In genomic region chr14:55470806-55471205, GRCm38 (mm10) we compare ENCODE assay signal across 10 mouse cellular contexts. TPM values are rescaled to one million over a fixed set of nuclear protein-coding genes. Genes with fewer than 3 reads are reported as not detected.
DNase-seq lines count a peak whose midpoint lies in the region; ATAC-seq and TF ChIP-seq lines count a peak whose summit lies in the region.
"Had no signal": no experiment of that assay in that cellular context is flagged by ENCODE, and none has a peak within 500 bp of the region (broad histone marks: within the 10 kb centered on the region; RNA-seq: fewer than 3 reads in every experiment).

No protein-coding gene starts in this region.

- peak overlapping the region; percentile 26; the same call in 1 of the 2 replicates for H3K9ac ChIP-seq in lung, embryonic 14.5 days
- H3K9ac ChIP-seq in heart, embryonic 15.5 days: no peak overlapping the region

- peak overlapping the region; percentile 43 for H3K4me2 ChIP-seq in lung, embryonic 14.5 days
- H3K4me2 ChIP-seq in heart, embryonic 15.5 days: peak overlapping the region; percentile 28; the same call in 1 of the 2 replicates

- H3K4me3 ChIP-seq in lung, embryonic 14.5 days (ENCODE audit: low read depth, low read length): no peak overlapping the region
- H3K4me3 ChIP-seq in lung, adult 2 months (replicated peaks; ENCODE audit: extremely low read depth, low read depth, low read length): no peak overlapping the region
- H3K4me3 ChIP-seq in heart, embryonic 15.5 days: no peak overlapping the region
- H3K4me3 ChIP-seq: myocyte had no signal

- no peaks in the 10 kb centered on the region; the same call in 1 of the 2 replicates for H3K27me3 ChIP-seq in lung, embryonic 14.5 days (ENCODE audit: insufficient read depth, low read length)
- H3K27me3 ChIP-seq in heart, embryonic 15.5 days: no peaks in the 10 kb centered on the region

- H3K4me1 ChIP-seq in lung, embryonic 14.5 days (ENCODE audit: insufficient read depth): no peaks in the 10 kb centered on the region
- H3K4me1 ChIP-seq in lung, adult 2 months (ENCODE audit: control insufficient read depth, insufficient read depth, low read length): no peaks in the 10 kb centered on the region
- peaks cover 10% of the 10 kb centered on the region; the same call in 1 of the 2 replicates for H3K4me1 ChIP-seq in heart, embryonic 15.5 days (replicated peaks)

- no peak for TF ChIP-seq POLR2A in lung, adult 2 months (IDR thresholded peaks at IDR 0.05; ENCODE audit: borderline replicate concordance, extremely low read depth, low read depth, low read length)

- WGBS in lung, embryonic 14.5 days: 0% methylated on average over 10 of the region's 10 CpGs
- WGBS in lung, adult 2 months: 3% methylated on average over 10 of the region's 10 CpGs
- 7% methylated on average over 10 of the region's 10 CpGs for WGBS in heart, embryonic 15.5 days

- no peak overlapping the region for H3K27ac ChIP-seq in lung, embryonic 14.5 days (ENCODE audit: low read depth)
- H3K27ac ChIP-seq in heart, embryonic 15.5 days: no peak overlapping the region

- ATAC-seq in lung, embryonic 14.5 days (ENCODE audit: insufficient read depth): peak; percentile 58; the same call in 1 of the 2 replicates
- ATAC-seq in heart, embryonic 15.5 days (replicated peaks; ENCODE audit: insufficient number of reproducible peaks, insufficient read depth, low FRiP score, low read depth): no peak
- 0 out of 2 replicates have a peak, but pooled peaks have one; percentile 20 for ATAC-seq in megakaryocyte-erythroid progenitor cell, adult 5-6 weeks (replicated peaks; ENCODE audit: low FRiP score, low TSS enrichment, poor library complexity, severe bottlenecking)

- no peaks in the 10 kb centered on the region for H3K9me3 ChIP-seq in lung, embryonic 14.5 days (ENCODE audit: low read depth, low read length)
- no peaks in the 10 kb centered on the region for H3K9me3 ChIP-seq in heart, embryonic 15.5 days (replicated peaks)

- TF ChIP-seq CTCF in lung, embryonic 14.5 days (IDR thresholded peaks at IDR 0.05; ENCODE audit: low read depth): no peak
- no peak for TF ChIP-seq CTCF in lung, adult 2 months (IDR thresholded peaks at IDR 0.05; ENCODE audit: insufficient read depth, low read length)

- H3K36me3 ChIP-seq in lung, embryonic 14.5 days (ENCODE audit: insufficient read depth): no peaks in the 10 kb centered on the region
- H3K36me3 ChIP-seq in heart, embryonic 15.5 days: no peaks in the 10 kb centered on the region

- DNase-seq in adrenal gland, postnatal 14 days: peak; percentile 48
- DNase-seq in adrenal gland, postnatal 4 days (ENCODE audit: low spot score in 2 of 2): no peak
- peak; percentile 44 for DNase-seq in lung, embryonic 14.5 days
- no peak for DNase-seq in lung, adult 2 months
- DNase-seq in cerebellum, postnatal 25 days: no peak
- DNase-seq in right cerebral cortex, postnatal 25 days: no peak

RNA-seq across cellular contexts. Expression of gene Dhrs4, which starts 7.8 kb away (rescaled TPM):
- total RNA-seq in adrenal gland, postnatal 14 days (2021): 130 and 149 TPM in 2 replicates
- total RNA-seq in adrenal gland, postnatal 4 days (2021): 10 to 100 TPM; 82.9 to 85.8 TPM
- 66.6 and 68.6 TPM in 2 replicates for polyA plus RNA-seq in lung, embryonic 14.5 days (2014; fragmentation: Nextera tagmentation; extraction: Ambion mirVana)
- 25.0 and 28.1 TPM in 2 replicates for polyA plus RNA-seq in lung, adult 2 months (2012; rRNA removed)
- polyA plus RNA-seq in heart, embryonic 15.5 days (2015; fragmentation: Nextera tagmentation; extraction: Ambion mirVana): 60.7 and 69.5 TPM in 2 replicates
- total RNA-seq in megakaryocyte-erythroid progenitor cell, adult 5-6 weeks (2014; fragmentation: Nextera tagmentation): 103 and 133 TPM in 2 replicates
- total RNA-seq in megakaryocyte-erythroid progenitor cell, adult 5-6 weeks (2017): 128 and 189 TPM in 2 replicates

RNA-seq across cellular contexts. Expression of gene Carmil3, which starts 19.6 kb away (rescaled TPM):
- 6.9 TPM in 2 replicates for total RNA-seq in adrenal gland, postnatal 14 days (2021)
- total RNA-seq in adrenal gland, postnatal 4 days (2021): 10 to 100 TPM; 19.6 to 25.4 TPM
- polyA plus RNA-seq in lung, embryonic 14.5 days (2014; fragmentation: Nextera tagmentation; extraction: Ambion mirVana): 2.8 and 3.1 TPM in 2 replicates
- 1.8 and 3.0 TPM in 2 replicates for polyA plus RNA-seq in lung, adult 2 months (2012; rRNA removed)
- polyA plus RNA-seq in heart, embryonic 15.5 days (2015; fragmentation: Nextera tagmentation; extraction: Ambion mirVana): 1.1 and 1.8 TPM in 2 replicates
- total RNA-seq in megakaryocyte-erythroid progenitor cell, adult 5-6 weeks (2014; fragmentation: Nextera tagmentation): 0.77 and 1.3 TPM in 2 replicates
- 0.42 and 0.70 TPM in 2 replicates for total RNA-seq in megakaryocyte-erythroid progenitor cell, adult 5-6 weeks (2017)

RNA-seq across cellular contexts. Expression of gene Cpne6, which starts 39.4 kb away (rescaled TPM):
- 0.45 TPM in 1 of 2 replicates, not detected in the other for total RNA-seq in adrenal gland, postnatal 14 days (2021)
- total RNA-seq in adrenal gland, postnatal 4 days (2021): 1 to 10 TPM in 1 of 2 experiments, under 1 TPM in 1; 0.53 to 1.1 TPM
- polyA plus RNA-seq in lung, embryonic 14.5 days (2014; fragmentation: Nextera tagmentation; extraction: Ambion mirVana): 0.15 and 0.25 TPM in 2 replicates
- 0.05 and 0.07 TPM in 2 replicates for polyA plus RNA-seq in lung, adult 2 months (2012; rRNA removed)
- 0.30 and 0.34 TPM in 2 replicates for polyA plus RNA-seq in heart, embryonic 15.5 days (2015; fragmentation: Nextera tagmentation; extraction: Ambion mirVana)
- total RNA-seq in megakaryocyte-erythroid progenitor cell, adult 5-6 weeks (2014; fragmentation: Nextera tagmentation): not detected in 2 replicates
- not detected in 2 replicates for total RNA-seq in megakaryocyte-erythroid progenitor cell, adult 5-6 weeks (2017)
- polyA plus RNA-seq: myocyte had no signal

RNA-seq across cellular contexts. Expression of gene Nrl, which starts 54.0 kb away (rescaled TPM):
- not detected in 2 replicates for total RNA-seq in adrenal gland, postnatal 14 days (2021)
- total RNA-seq in adrenal gland, postnatal 4 days (2021): not detected
- not detected in 2 replicates for polyA plus RNA-seq in lung, embryonic 14.5 days (2014; fragmentation: Nextera tagmentation; extraction: Ambion mirVana)
- not detected in 2 replicates for polyA plus RNA-seq in lung, adult 2 months (2012; rRNA removed)
- not detected in 2 replicates for polyA plus RNA-seq in heart, embryonic 15.5 days (2015; fragmentation: Nextera tagmentation; extraction: Ambion mirVana)
- not detected in 2 replicates for total RNA-seq in megakaryocyte-erythroid progenitor cell, adult 5-6 weeks (2014; fragmentation: Nextera tagmentation)
- not detected in 2 replicates for total RNA-seq in megakaryocyte-erythroid progenitor cell, adult 5-6 weeks (2017)
- polyA plus RNA-seq: forebrain, embryonic 11.5 days; myocyte had no signal

Comparison
In these comparisons a context has a peak if more than half of its experiments do, and no peak if none do; other contexts are left out.
1. DNase-seq: peak in adrenal gland, postnatal 14 days (single experiment) and lung, embryonic 14.5 days (single experiment); none in adrenal gland, postnatal 4 days (0 of 2), lung, adult 2 months (single experiment), cerebellum, postnatal 25 days (0 of 2) and right cerebral cortex, postnatal 25 days (single experiment).